Mouse (Mus musculus) intestine, postnatal 0 days (tissue): Measurements from ENCODE around the gene Cacnb4. TPM values are rescaled to one million over a fixed set of nuclear protein-coding genes. Genes with fewer than 3 reads are reported as not detected.

ENCODE experiments used
- ATAC-seq: fragments of 200-750 bp; cut with Nextera tagmentation; 2 replicates; pipeline ENCODE4 v1.8.0; 2017; ENCODE audit warnings: mild to moderate bottlenecking, moderate TSS enrichment, moderate library complexity
- H3K27ac ChIP-seq: fragments of 300-500 bp; sonication (generic); 2 replicates; pipeline ENCODE4 v1.5.1; 2014; ENCODE audit warnings: mild to moderate bottlenecking, low read depth, low read length, moderate library complexity
- H3K27me3 ChIP-seq: fragments of 300-500 bp; sonication (generic); replicated peaks from 2 replicates; pipeline ENCODE4 v1.6.1; 2014; ENCODE audit warnings: low read length, mixed read lengths; ENCODE audit not compliant: control insufficient read depth, insufficient read depth
- H3K36me3 ChIP-seq: fragments of 300-500 bp; sonication (generic); 2 replicates; pipeline ENCODE4 v1.6.1; 2014; ENCODE audit warnings: mild to moderate bottlenecking, moderate library complexity; ENCODE audit not compliant: control insufficient read depth, insufficient read depth
- H3K4me1 ChIP-seq: fragments of 300-500 bp; sonication (generic); replicated peaks from 2 replicates; pipeline ENCODE4 v1.6.1; 2014; ENCODE audit warnings: antibody characterized with exemption, low read length, mixed read lengths; ENCODE audit not compliant: control insufficient read depth, insufficient read depth
- H3K4me2 ChIP-seq: fragments of 300-500 bp; sonication (generic); replicated peaks from 2 replicates; pipeline ENCODE4 v1.6.1; 2014; ENCODE audit warnings: low read depth, mild to moderate bottlenecking, moderate library complexity
- H3K4me3 ChIP-seq: fragments of 300-500 bp; sonication (generic); 2 replicates; pipeline ENCODE4 v1.5.1; 2014; ENCODE audit warnings: low read depth, low read length
- H3K9ac ChIP-seq: fragments of 300-500 bp; sonication (generic); 2 replicates; pipeline ENCODE4 v1.6.1; 2014; ENCODE audit warnings: mild to moderate bottlenecking, low read depth, low read length
- H3K9me3 ChIP-seq: fragments of 300-500 bp; sonication (generic); 2 replicates; pipeline ENCODE4 v1.6.1; 2016; ENCODE audit warnings: mixed run types; ENCODE audit not compliant: control insufficient read depth
- CTCF ChIP-seq: sonication (generic); IDR thresholded peaks from 2 replicates; pipeline ENCODE4 v1.5.1; 2016; ENCODE audit warnings: low read depth, mild to moderate bottlenecking, control low read depth, antibody characterized with exemption, moderate library complexity
- WGBS: fragments of 180-500 bp; shearing (Covaris S2); extraction: QIAGEN DNeasy Blood & Tissue Kit; methylation state at CpG from one replicate; pipeline ENCODE4 v1.1.7; 2014; 5-methylcytosine and 5-hydroxymethylcytosine counted together
- polyA plus RNA-seq: library from polyadenylated mRNA; unstranded; fragments of >200 nt; fragmentation: Nextera tagmentation; extraction: Ambion mirVana; gene quantifications from 2 replicates; pipeline ENCODE4 v1.2.1, GENCODE M21; 2015

The Cacnb4 gene
- polyA plus RNA-seq, 1 experiment from 2014 or later, result 0.51 TPM

DNA sequence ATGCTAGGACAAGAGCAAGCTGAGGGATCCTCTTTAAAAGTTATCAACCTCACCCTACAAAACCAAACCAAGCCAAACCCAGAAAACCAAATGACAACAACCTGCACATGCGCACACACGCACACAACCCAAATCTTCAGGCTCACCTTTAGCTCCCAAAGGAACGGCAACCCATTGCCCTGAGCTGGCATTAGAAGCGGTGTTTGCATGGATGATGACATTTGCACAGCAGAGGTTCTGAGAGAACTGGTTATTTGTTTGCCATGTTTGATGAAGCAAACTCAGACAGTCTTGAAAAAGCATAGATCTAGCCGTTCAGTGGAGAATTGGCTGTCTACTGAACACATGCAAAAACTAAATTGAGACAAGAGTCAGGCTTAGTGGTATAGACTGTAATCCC lies 198.1 kb downstream of the Cacnb4 start:
- Histone ChIP-seq H3K27ac (no peak overlapping the region), H3K4me1 (no peaks in the 10 kb centered on the region), H3K9ac (no peak overlapping the region), H3K36me3 (no peaks in the 10 kb centered on the region), H3K4me2 (no peak overlapping the region), H3K4me3 (no peak overlapping the region), H3K9me3 (no peaks in the 10 kb centered on the region), H3K27me3 (no peaks in the 10 kb centered on the region)
- 89% methylated on average over 5 of the region's 5 CpGs for WGBS
- TF ChIP-seq CTCF, result no peak
- no peak for ATAC-seq

DNA sequence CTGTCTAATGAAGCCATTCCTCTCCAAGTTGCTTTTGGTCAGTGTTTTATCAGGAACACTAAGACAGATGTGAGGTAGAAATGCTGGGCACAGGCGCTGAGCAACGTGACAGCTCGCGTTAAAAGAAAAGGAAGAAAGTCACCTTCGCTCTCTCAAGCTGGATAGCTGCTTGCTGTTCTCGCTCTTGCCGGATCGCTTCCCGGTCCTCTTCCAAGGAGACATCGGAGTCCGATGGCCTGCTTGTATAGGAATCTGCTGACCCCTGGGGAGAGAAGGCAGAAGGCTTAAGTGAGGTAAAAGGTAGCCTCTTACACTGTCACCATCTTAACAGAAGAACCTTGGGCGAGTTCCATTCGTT lies 199.1 kb downstream of the Cacnb4 start:
- 93% methylated on average over 13 of the region's 13 CpGs for WGBS
- ATAC-seq, result no peak
- Histone ChIP-seq H3K36me3 (no peaks in the 10 kb centered on the region), H3K4me2 (no peak overlapping the region), H3K9me3 (no peaks in the 10 kb centered on the region), H3K4me1 (no peaks in the 10 kb centered on the region), H3K27me3 (no peaks in the 10 kb centered on the region), H3K27ac (no peak overlapping the region), H3K9ac (no peak overlapping the region), H3K4me3 (no peak overlapping the region)
- TF ChIP-seq CTCF, result no peak

DNA sequence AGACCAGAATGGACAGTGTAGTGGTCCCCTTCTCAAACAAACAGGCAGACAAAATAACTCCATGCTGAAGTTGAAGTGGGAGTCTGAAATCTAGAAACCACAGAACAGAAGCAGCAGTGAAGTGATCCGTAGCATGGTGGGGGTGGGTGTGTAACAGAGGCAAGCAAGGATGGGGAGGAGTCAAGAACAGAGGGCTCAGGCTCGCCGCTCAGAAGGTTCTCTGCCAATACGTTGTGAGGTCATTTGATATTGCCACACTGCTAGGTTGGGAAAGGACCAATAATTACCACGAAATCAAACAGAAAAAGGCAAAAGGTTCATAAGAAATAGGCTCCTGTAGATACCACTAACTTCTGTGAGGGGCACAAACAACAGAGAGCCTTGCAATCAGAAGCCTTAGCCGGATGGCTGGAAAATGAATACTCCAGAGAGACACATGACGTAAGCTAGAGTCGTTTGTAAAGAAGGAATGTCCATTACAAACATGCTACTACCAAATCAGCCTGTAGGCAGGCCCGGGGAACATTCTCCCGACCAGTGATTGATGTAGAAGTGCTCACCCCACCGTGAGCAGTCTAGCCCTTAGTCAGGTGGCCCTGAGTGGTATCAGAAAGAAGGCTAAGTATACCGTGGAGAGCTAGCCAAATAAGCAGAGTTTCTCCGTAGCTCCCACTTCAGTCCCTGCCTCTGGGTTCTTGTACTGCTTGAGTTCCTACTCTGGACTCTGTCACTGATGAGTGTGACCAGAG lies 199.7 kb downstream of the Cacnb4 start:
- no peak overlapping the region for H3K27ac ChIP-seq

DNA sequence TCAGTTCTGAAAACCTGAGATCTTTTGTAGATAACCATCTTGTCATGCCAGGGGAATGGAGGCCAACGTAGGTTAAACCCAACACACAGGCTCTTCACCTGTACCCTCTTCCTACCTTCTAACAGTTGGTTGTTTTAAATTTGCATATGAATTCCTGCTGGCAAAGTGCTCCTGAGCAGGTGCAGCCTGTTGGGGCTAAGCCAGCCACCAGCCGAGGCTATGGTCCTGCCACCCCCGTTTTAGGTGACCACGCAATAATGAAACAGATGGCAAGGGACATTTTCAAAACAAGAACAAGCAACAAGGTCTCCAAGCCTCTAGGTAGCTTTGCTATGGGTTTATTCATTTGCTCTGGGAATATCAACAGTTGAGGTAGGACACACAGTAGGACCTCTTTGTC lies 200.8 kb downstream of the Cacnb4 start:
- Histone ChIP-seq H3K4me2 (no peak overlapping the region), H3K9ac (no peak overlapping the region), H3K36me3 (no peaks in the 10 kb centered on the region), H3K4me3 (no peak overlapping the region), H3K27me3 (no peaks in the 10 kb centered on the region), H3K4me1 (no peaks in the 10 kb centered on the region), H3K9me3 (no peaks in the 10 kb centered on the region), H3K27ac (no peak overlapping the region)
- 91% methylated on average over 4 of the region's 4 CpGs for WGBS
- no peak for ATAC-seq
- TF ChIP-seq CTCF, result no peak

More for the DNA sequence above, 199.7 kb downstream of the Cacnb4 start:
- ATAC-seq, result no peak
- Histone ChIP-seq H3K27me3 (no peaks in the 10 kb centered on the region), H3K9me3 (no peaks in the 10 kb centered on the region), H3K9ac (no peak overlapping the region), H3K4me2 (no peak overlapping the region), H3K4me3 (no peak overlapping the region), H3K4me1 (no peaks in the 10 kb centered on the region), H3K36me3 (no peaks in the 10 kb centered on the region)
- WGBS, result 58% methylated on average over 13 of the region's 13 CpGs
- TF ChIP-seq CTCF, result no peak

DNA sequence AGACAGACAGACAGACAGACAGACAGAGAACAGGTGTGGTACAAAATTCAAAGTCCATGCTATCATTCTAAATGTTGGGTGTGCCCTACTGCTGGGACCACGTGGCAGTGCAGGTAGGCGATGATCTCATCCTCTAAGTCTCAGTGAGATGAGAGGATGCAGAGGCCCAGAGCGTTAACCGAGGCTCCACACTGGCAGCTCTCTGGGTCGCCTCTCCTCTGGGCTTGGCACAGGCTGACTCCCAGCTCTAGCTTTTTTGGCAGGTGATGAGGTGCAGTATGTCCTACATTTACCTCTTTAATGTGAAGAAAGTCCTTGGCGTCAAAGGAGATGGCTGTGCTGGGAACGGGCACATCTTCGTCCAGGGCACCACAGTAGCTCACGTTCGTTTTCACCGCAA lies 202.1 kb downstream of the Cacnb4 start:
- H3K27ac ChIP-seq, result no peak overlapping the region
- 75% methylated on average over 11 of the region's 11 CpGs for WGBS
- H3K9ac ChIP-seq, result no peak overlapping the region
- H3K27me3 ChIP-seq, result no peaks in the 10 kb centered on the region
- ATAC-seq, result peak; percentile 85
- H3K9me3 ChIP-seq, result no peaks in the 10 kb centered on the region
- no peak for TF ChIP-seq CTCF
- H3K4me1 ChIP-seq, result no peaks in the 10 kb centered on the region
- H3K36me3 ChIP-seq, result no peaks in the 10 kb centered on the region
- H3K4me3 ChIP-seq, result no peak overlapping the region
- H3K4me2 ChIP-seq, result no peak overlapping the region

DNA sequence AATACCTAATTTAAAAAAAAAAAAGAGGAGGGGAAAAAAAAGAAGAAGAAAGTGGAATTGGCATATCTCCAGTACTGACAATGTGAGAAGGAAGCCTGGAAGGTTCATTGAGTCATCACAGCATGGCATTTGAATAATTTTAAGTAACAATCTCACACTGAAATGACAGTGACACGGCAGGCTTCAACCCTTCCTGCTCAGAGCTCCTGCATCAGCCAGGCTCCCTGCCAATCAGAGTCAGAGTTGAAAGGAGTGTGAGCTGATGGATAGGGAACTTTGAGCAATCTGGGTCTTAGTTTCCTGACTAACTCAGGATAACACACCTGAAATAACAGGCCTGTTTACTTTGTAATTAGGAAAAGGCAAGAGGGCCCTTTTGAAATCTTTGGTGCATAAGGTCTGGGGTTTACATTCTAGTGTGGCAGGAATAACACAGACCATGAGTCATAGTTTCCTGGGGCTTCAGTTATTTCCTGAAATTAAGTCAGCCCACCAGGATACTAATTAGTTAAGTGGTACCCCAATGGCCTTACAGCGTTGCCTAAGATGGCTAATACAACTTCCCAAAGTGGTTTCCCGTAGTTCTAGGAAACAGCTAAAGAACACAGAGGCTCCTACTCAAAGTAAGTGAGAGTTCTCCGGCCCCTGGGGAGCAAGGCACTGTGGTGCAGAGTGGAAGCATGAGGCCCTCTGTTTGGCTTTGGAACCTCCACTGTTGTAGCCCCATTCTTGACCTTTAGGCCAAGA lies 204.9 kb downstream of the Cacnb4 start:
- ATAC-seq, result no peak
- no peak for TF ChIP-seq CTCF
- Histone ChIP-seq H3K4me3 (no peak overlapping the region), H3K27ac (no peak overlapping the region), H3K9me3 (no peaks in the 10 kb centered on the region), H3K9ac (no peak overlapping the region), H3K36me3 (no peaks in the 10 kb centered on the region), H3K4me2 (no peak overlapping the region), H3K4me1 (no peaks in the 10 kb centered on the region), H3K27me3 (no peaks in the 10 kb centered on the region)
- 55% methylated on average over 4 of the region's 4 CpGs for WGBS
